Mouse (Mus musculus) MEL (cell line): ENCODE measurements at regions not wholly inside any gene's neighbourhood (a gene's known extent, or its start where the extent isn't known, plus 50 kb on each side); places are given as distances from the start of the nearest gene placed in this dataset.

Experiments used
- DNase-seq: peaks from one replicate; pipeline ENCODE4 v3.0.0; 2011; ENCODE audit warnings: low read depth, low spot score
- H3K27ac ChIP-seq: 2 replicates; pipeline ENCODE4 v1.5.1; 2012; ENCODE audit warnings: low read depth, mild to moderate bottlenecking, control low read depth, low read length, moderate library complexity; ENCODE audit not compliant: control insufficient read depth
- H3K27me3 ChIP-seq, 2 experiments: fragments of 150-350 bp in 1 of 2; sonication (generic) in 1 of 2; 2 replicates each; pipeline ENCODE4 v1.6.1; 2012; ENCODE audit warnings: low read length in 2 of 2, mild to moderate bottlenecking in 2 of 2, improper control_type of control experiment in 1 of 2, moderate library complexity in 1 of 2; ENCODE audit not compliant: insufficient read depth in 2 of 2, control insufficient read depth in 1 of 2
- H3K36me3 ChIP-seq, 2 experiments: 2 replicates each; pipeline ENCODE4 v1.6.1; 2012 to 2014; ENCODE audit warnings: low read length in 2 of 2, improper control_type of control experiment in 1 of 2, inconsistent platforms in 1 of 2, mild to moderate bottlenecking in 1 of 2; ENCODE audit not compliant: insufficient read depth in 2 of 2, control insufficient read depth in 1 of 2
- H3K4me1 ChIP-seq, 2 experiments: fragments of 150-350 bp in 1 of 2; sonication (generic) in 1 of 2; 2 replicates each; pipeline ENCODE4 v1.6.1; 2012; ENCODE audit warnings: low read length in 2 of 2, improper control_type of control experiment in 1 of 2, mild to moderate bottlenecking in 1 of 2; ENCODE audit not compliant: insufficient read depth in 2 of 2, control insufficient read depth in 1 of 2
- H3K4me3 ChIP-seq, 2 experiments: fragments of 150-350 bp in 1 of 2; sonication (generic) in 1 of 2; 2 replicates each; pipeline ENCODE4 v1.5.1; 2012; ENCODE audit warnings: low read depth in 2 of 2, low read length in 2 of 2, mild to moderate bottlenecking in 2 of 2, moderate library complexity in 2 of 2, control low read depth in 1 of 2, improper control_type of control experiment in 1 of 2; ENCODE audit not compliant: control insufficient read depth in 1 of 2, insufficient read depth in 1 of 2
- H3K79me2 ChIP-seq: 2 replicates; pipeline ENCODE4 v1.6.1; 2012; ENCODE audit warnings: mild to moderate bottlenecking, low read length, moderate library complexity; ENCODE audit not compliant: control insufficient read depth, poor library complexity, insufficient read depth
- H3K9ac ChIP-seq: 2 replicates; pipeline ENCODE4 v1.6.1; 2012; ENCODE audit warnings: low read depth, mild to moderate bottlenecking, control low read depth, low read length, moderate library complexity; ENCODE audit not compliant: control insufficient read depth, poor library complexity, severe bottlenecking
- H3K9me3 ChIP-seq: fragments of 150-350 bp; sonication (generic); replicated peaks from 2 replicates; pipeline ENCODE4 v1.6.1; 2012; ENCODE audit warnings: mild to moderate bottlenecking, low read length, improper control_type of control experiment, moderate library complexity; ENCODE audit not compliant: insufficient read depth
- CHD2 ChIP-seq: IDR thresholded peaks from 2 replicates; pipeline ENCODE4 v1.6.1; 2011; ENCODE audit warnings: low read length, improper control_type of control experiment
- E2F4 ChIP-seq: IDR thresholded peaks from 2 replicates; pipeline ENCODE4 v1.6.1; 2011; ENCODE audit warnings: low read depth, low read length, improper control_type of control experiment, borderline replicate concordance
- EP300 ChIP-seq, 2 experiments: IDR thresholded peaks; 2 replicates each; pipeline ENCODE4 v1.6.1; 2011; ENCODE audit warnings: improper control_type of control experiment in 2 of 2, low read length in 2 of 2, low read depth in 1 of 2, mild to moderate bottlenecking in 1 of 2
- ETS1 ChIP-seq: IDR thresholded peaks from 2 replicates; pipeline ENCODE4 v1.6.1; 2012; ENCODE audit warnings: low read depth, mild to moderate bottlenecking, inconsistent platforms, low read length, improper control_type of control experiment, moderate library complexity
- JUND ChIP-seq: IDR thresholded peaks from 2 replicates; pipeline ENCODE4 v1.6.1; 2011; ENCODE audit warnings: low read depth, mild to moderate bottlenecking, improper control_type of control experiment, low read length
- MYB ChIP-seq: IDR thresholded peaks from 2 replicates; pipeline ENCODE4 v1.6.1; 2011; ENCODE audit warnings: mild to moderate bottlenecking, low read depth, low read length, improper control_type of control experiment
- NRF1 ChIP-seq: IDR thresholded peaks from 2 replicates; pipeline ENCODE4 v1.6.1; 2014; ENCODE audit warnings: low read depth, mild to moderate bottlenecking, inconsistent platforms, low read length, improper control_type of control experiment, moderate library complexity; ENCODE audit not compliant: poor library complexity, insufficient read depth, severe bottlenecking
- POLR2AphosphoS5 ChIP-seq: IDR thresholded peaks from 2 replicates; pipeline ENCODE4 v1.6.1; 2012; ENCODE audit warnings: low read depth, borderline replicate concordance, mild to moderate bottlenecking, inconsistent platforms, low read length, moderate library complexity, mixed read lengths
- RAD21 ChIP-seq: IDR thresholded peaks from 2 replicates; pipeline ENCODE4 v1.6.1; 2011; ENCODE audit warnings: mild to moderate bottlenecking, low read depth, low read length, improper control_type of control experiment
- RCOR1 ChIP-seq: IDR thresholded peaks from 2 replicates; pipeline ENCODE4 v1.6.1; 2012; ENCODE audit warnings: low read depth, mild to moderate bottlenecking, inconsistent platforms, low read length, improper control_type of control experiment
- TAL1 ChIP-seq: IDR thresholded peaks from 2 replicates; pipeline ENCODE4 v1.6.1; 2012; ENCODE audit warnings: mild to moderate bottlenecking, inconsistent platforms, low read length, moderate library complexity, mixed read lengths
- USF1 ChIP-seq: IDR thresholded peaks from 2 replicates; pipeline ENCODE4 v1.6.1; 2014; ENCODE audit warnings: low read depth, mild to moderate bottlenecking, inconsistent platforms, low read length, improper control_type of control experiment, moderate library complexity
- USF2 ChIP-seq, 2 experiments: IDR thresholded peaks; 2 replicates each; pipeline ENCODE4 v1.6.1; 2011 to 2012; ENCODE audit warnings: improper control_type of control experiment in 2 of 2, low read length in 2 of 2, borderline replicate concordance in 1 of 2, inconsistent platforms in 1 of 2, low read depth in 1 of 2, mild to moderate bottlenecking in 1 of 2; ENCODE audit not compliant: insufficient read depth in 1 of 2
- ZC3H11A ChIP-seq: IDR thresholded peaks from 2 replicates; pipeline ENCODE4 v1.6.1; 2012; ENCODE audit warnings: low read depth, mild to moderate bottlenecking, inconsistent platforms, low read length, improper control_type of control experiment
- ZMIZ1 ChIP-seq: IDR thresholded peaks from 2 replicates; pipeline ENCODE4 v1.6.1; 2012; ENCODE audit warnings: low read depth, mild to moderate bottlenecking, inconsistent platforms, low read length, improper control_type of control experiment, moderate library complexity
- ZNF384 ChIP-seq: IDR thresholded peaks from 2 replicates; pipeline ENCODE4 v1.6.1; 2012; ENCODE audit warnings: low read depth, mild to moderate bottlenecking, inconsistent platforms, low read length, improper control_type of control experiment

DNA sequence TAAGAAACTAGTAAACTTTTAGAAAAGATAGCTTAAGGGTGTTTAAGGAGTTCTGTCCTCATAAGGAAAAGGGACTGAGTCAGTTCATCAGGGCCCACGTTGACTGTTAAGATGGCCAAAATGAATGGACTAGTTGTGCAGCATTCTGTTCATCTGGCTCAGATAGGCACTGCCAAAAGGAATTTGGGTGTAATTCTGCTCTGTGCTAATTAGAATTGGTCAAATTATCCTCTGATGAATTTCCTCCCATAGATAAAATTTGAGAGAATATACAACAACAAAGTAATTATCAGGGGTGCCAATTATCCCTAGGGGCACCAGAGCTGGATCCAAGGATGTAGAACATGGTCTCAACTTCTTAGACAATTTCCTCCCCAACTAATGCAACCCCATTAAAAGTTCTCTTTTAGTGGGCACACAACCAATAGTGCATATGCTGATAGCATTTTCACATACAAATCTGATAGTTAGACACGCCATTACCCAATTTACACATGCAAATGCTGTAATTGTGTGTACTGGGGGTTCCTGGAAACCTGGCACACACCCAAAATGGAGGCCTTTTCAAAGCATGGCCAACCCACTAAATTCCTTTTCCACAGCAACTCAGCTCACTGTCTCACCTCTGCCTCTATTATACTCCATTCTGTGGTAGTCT is 508.0 kb downstream of the Cypt12 start:
- Histone ChIP-seq H3K27ac (no peak overlapping the region), H3K4me1 (no peaks in the 10 kb centered on the region), H3K36me3 (no peaks in the 10 kb centered on the region), H3K9me3 (no peaks in the 10 kb centered on the region), H3K79me2 (no peaks in the 10 kb centered on the region), H3K4me3 (no peak overlapping the region), H3K27me3 (no peaks in the 10 kb centered on the region), H3K9ac (no peak overlapping the region)
- DNase-seq: no peak
- TF ChIP-seq ZMIZ1 (no peak), NRF1 (no peak), JUND (no peak), CHD2 (no peak), TAL1 (no peak), RCOR1 (no peak), E2F4 (no peak), MYB (no peak), USF1 (no peak), ZC3H11A (no peak)

DNA sequence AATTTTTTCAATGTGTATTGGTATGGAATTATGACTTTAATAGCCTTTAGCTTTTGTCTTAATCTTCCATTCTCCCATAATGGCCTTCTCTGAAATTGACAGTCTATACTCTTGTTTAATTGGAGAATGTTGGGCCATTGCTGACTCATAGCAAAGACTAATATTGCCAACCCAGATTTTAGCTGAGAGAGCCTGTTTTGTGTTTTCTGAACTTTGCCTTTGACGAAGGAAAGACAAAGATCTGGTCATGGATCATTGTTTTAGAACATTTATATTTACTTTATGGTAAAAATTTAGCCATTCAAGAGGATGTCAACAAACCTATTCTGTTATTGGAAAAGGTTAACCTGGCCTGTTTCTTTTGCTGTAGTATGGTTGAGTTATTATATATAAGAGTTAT is 512.1 kb downstream of the Cypt12 start:
- Histone ChIP-seq H3K9me3 (no peaks in the 10 kb centered on the region), H3K9ac (no peak overlapping the region), H3K27me3 (no peaks in the 10 kb centered on the region), H3K4me3 (no peak overlapping the region), H3K4me1 (no peaks in the 10 kb centered on the region), H3K27ac (no peak overlapping the region), H3K79me2 (no peaks in the 10 kb centered on the region), H3K36me3 (no peaks in the 10 kb centered on the region)
- TF ChIP-seq ZNF384 (no peak), E2F4 (no peak), EP300 (IDR thresholded peaks at IDR 0.05; ENCODE audit: low read depth in 1 of 2, low read length in 2 of 2) (no peak), RCOR1 (no peak), POLR2AphosphoS5 (no peak), ETS1 (no peak), ZMIZ1 (no peak), TAL1 (no peak), USF2 (IDR thresholded peaks at IDR 0.05; ENCODE audit: borderline replicate concordance in 1 of 2, insufficient read depth in 1 of 2, low read depth in 1 of 2, low read length in 2 of 2) (no peak), RAD21 (no peak), NRF1 (no peak)
- DNase-seq: no peak
